Mouse (Mus musculus) forebrain, embryonic 12.5 days (tissue): Measurements from ENCODE around the gene Piga. TPM values are rescaled to one million over a fixed set of nuclear protein-coding genes. Genes with fewer than 3 reads are reported as not detected.
A peak's percentile ranks its signal among the peaks of the same experiment; 100 is the strongest.

Source experiments
- ATAC-seq: fragments of 200-750 bp; cut with Nextera tagmentation; 2 replicates; pipeline ENCODE4 v1.8.0; 2017; ENCODE audit warnings: moderate TSS enrichment; ENCODE audit not compliant: low FRiP score
- H3K27ac ChIP-seq: fragments of 300-500 bp; sonication (generic); 2 replicates; pipeline ENCODE4 v1.5.1; 2016; ENCODE audit warnings: mild to moderate bottlenecking
- H3K27me3 ChIP-seq: fragments of 300-500 bp; sonication (generic); 2 replicates; pipeline ENCODE4 v1.6.1; 2016; ENCODE audit warnings: mild to moderate bottlenecking
- H3K36me3 ChIP-seq: fragments of 300-500 bp; sonication (generic); replicated peaks from 2 replicates; pipeline ENCODE4 v1.6.1; 2016; ENCODE audit warnings: mild to moderate bottlenecking
- H3K4me1 ChIP-seq: fragments of 300-500 bp; sonication (generic); 2 replicates; pipeline ENCODE4 v1.6.1; 2016
- H3K4me2 ChIP-seq: fragments of 300-500 bp; sonication (generic); 2 replicates; pipeline ENCODE4 v1.6.1; 2016; ENCODE audit warnings: mild to moderate bottlenecking, moderate library complexity
- H3K4me3 ChIP-seq: fragments of 300-500 bp; sonication (generic); replicated peaks from 2 replicates; pipeline ENCODE4 v1.5.1; 2016; ENCODE audit warnings: mild to moderate bottlenecking
- H3K9ac ChIP-seq: fragments of 300-500 bp; sonication (generic); 2 replicates; pipeline ENCODE4 v1.6.1; 2016; ENCODE audit warnings: mild to moderate bottlenecking
- H3K9me3 ChIP-seq: fragments of 300-500 bp; sonication (generic); 2 replicates; pipeline ENCODE4 v1.6.1; 2016
- WGBS: fragments of 180-500 bp; shearing (Covaris S2); methylation state at CpG from one replicate; pipeline ENCODE4 v1.1.7; 2016; 5-methylcytosine and 5-hydroxymethylcytosine counted together
- polyA plus RNA-seq: library from polyadenylated mRNA; unstranded; fragments of >200 nt; fragmentation: Nextera tagmentation; extraction: Ambion mirVana; gene quantifications from 2 replicates; pipeline ENCODE4 v1.2.1, GENCODE M21; 2016

Gene Piga
- polyA plus RNA-seq, 1 experiment from 2014 or later: 12.9 TPM

GRCm38 (mm10) chrX:164416803-164417202 lies 2.8 kb upstream of the Piga start:
- no peaks in the 10 kb centered on the region for H3K36me3 ChIP-seq
- peaks cover 15% of the 10 kb centered on the region; the same call in 1 of the 2 replicates for H3K27me3 ChIP-seq
- no peak overlapping the region for H3K9ac ChIP-seq
- H3K4me3 ChIP-seq: no peak overlapping the region
- H3K9me3 ChIP-seq: no peaks in the 10 kb centered on the region
- ATAC-seq: no peak
- no peak overlapping the region for H3K4me2 ChIP-seq
- H3K4me1 ChIP-seq: peaks cover 9% of the 10 kb centered on the region
- WGBS: 79% methylated on average over 2 of the region's 2 CpGs
- H3K27ac ChIP-seq: no peak overlapping the region

- Histone ChIP-seq H3K4me3 (no peak overlapping the region), H3K27ac (no peak overlapping the region), H3K9ac (no peak overlapping the region), H3K9me3 (no peaks in the 10 kb centered on the region), H3K4me2 (no peak overlapping the region), H3K36me3 (no peaks in the 10 kb centered on the region; the same call in 1 of the 2 replicates), H3K27me3 (peaks cover 13% of the 10 kb centered on the region; the same call in 1 of the 2 replicates), H3K4me1 (peaks cover 9% of the 10 kb centered on the region)
- ATAC-seq: no peak
Measured at GRCm38 (mm10) chrX:164418008-164418407, 1.6 kb upstream of the Piga start.

GRCm38 (mm10) chrX:164419955-164420354 lies 368 bp downstream of the Piga start:
- peaks cover 9% of the 10 kb centered on the region for H3K4me1 ChIP-seq
- H3K9ac ChIP-seq: peak overlapping the region; percentile 64
- WGBS: 20% methylated on average over 13 of the region's 13 CpGs
- H3K27me3 ChIP-seq: peaks cover 9% of the 10 kb centered on the region; the same call in 1 of the 2 replicates
- no peak for ATAC-seq
- no peaks in the 10 kb centered on the region; the same call in 1 of the 2 replicates for H3K36me3 ChIP-seq
- H3K4me3 ChIP-seq: peak overlapping the region; percentile 52
- 0 out of 2 replicates have a peak overlapping the region, but pooled peaks have one; percentile 42 for H3K27ac ChIP-seq
- H3K9me3 ChIP-seq: no peaks in the 10 kb centered on the region
- peak overlapping the region; percentile 54 for H3K4me2 ChIP-seq

GRCm38 (mm10) chrX:164420518-164420917 lies 931 bp downstream of the Piga start:
- Histone ChIP-seq H3K27me3 (peaks cover 12% of the 10 kb centered on the region; the same call in 1 of the 2 replicates), H3K9ac (peak overlapping the region; percentile 64; the same call in 1 of the 2 replicates), H3K9me3 (no peaks in the 10 kb centered on the region), H3K4me1 (peaks cover 9% of the 10 kb centered on the region), H3K4me3 (peak overlapping the region; percentile 52), H3K27ac (no peak overlapping the region), H3K4me2 (peak overlapping the region; percentile 54), H3K36me3 (no peaks in the 10 kb centered on the region; the same call in 1 of the 2 replicates)
- 50% methylated on average over 3 of the region's 3 CpGs for WGBS
- no peak for ATAC-seq

- Histone ChIP-seq H3K4me3 (no peak overlapping the region), H3K4me2 (no peak overlapping the region), H3K4me1 (peaks cover 9% of the 10 kb centered on the region), H3K27me3 (peaks cover 12% of the 10 kb centered on the region; the same call in 1 of the 2 replicates), H3K27ac (no peak overlapping the region), H3K9ac (no peak overlapping the region), H3K9me3 (no peaks in the 10 kb centered on the region), H3K36me3 (no peaks in the 10 kb centered on the region; the same call in 1 of the 2 replicates)
- no peak for ATAC-seq
- WGBS: 76% methylated on average over 1 of the region's 1 CpGs
Measured at GRCm38 (mm10) chrX:164424821-164425220, 5.2 kb downstream of the Piga start.

GRCm38 (mm10) chrX:164427295-164427694 lies 7.7 kb downstream of the Piga start:
- peaks cover 11% of the 10 kb centered on the region; the same call in 1 of the 2 replicates for H3K36me3 ChIP-seq
- no peaks in the 10 kb centered on the region for H3K4me1 ChIP-seq
- H3K4me3 ChIP-seq: no peak overlapping the region
- H3K4me2 ChIP-seq: no peak overlapping the region
- H3K27me3 ChIP-seq: 0 out of 2 replicates have a peak, but pooled peaks cover 7% of the 10 kb centered on the region
- H3K9ac ChIP-seq: no peak overlapping the region
- WGBS: 88% methylated on average over 4 of the region's 4 CpGs
- ATAC-seq: no peak
- no peak overlapping the region for H3K27ac ChIP-seq
- H3K9me3 ChIP-seq: no peaks in the 10 kb centered on the region

- no peak overlapping the region for H3K27ac ChIP-seq
- no peaks in the 10 kb centered on the region for H3K9me3 ChIP-seq
- H3K4me3 ChIP-seq: no peak overlapping the region
- H3K27me3 ChIP-seq: 0 out of 2 replicates have a peak, but pooled peaks cover 7% of the 10 kb centered on the region
- 86% methylated on average over 2 of the region's 2 CpGs for WGBS
- H3K36me3 ChIP-seq: peaks cover 11% of the 10 kb centered on the region; the same call in 1 of the 2 replicates
- H3K4me1 ChIP-seq: no peaks in the 10 kb centered on the region
- no peak overlapping the region for H3K9ac ChIP-seq
- no peak overlapping the region for H3K4me2 ChIP-seq
- ATAC-seq: no peak
Measured at GRCm38 (mm10) chrX:164428224-164428623, 8.6 kb downstream of the Piga start.

- no peak overlapping the region for H3K4me2 ChIP-seq
- H3K36me3 ChIP-seq: peaks cover 11% of the 10 kb centered on the region; the same call in 1 of the 2 replicates
- H3K4me1 ChIP-seq: no peaks in the 10 kb centered on the region
- 0 out of 2 replicates have a peak, but pooled peaks cover 4% of the 10 kb centered on the region for H3K27me3 ChIP-seq
- no peaks in the 10 kb centered on the region for H3K9me3 ChIP-seq
- no peak overlapping the region for H3K4me3 ChIP-seq
- no peak overlapping the region for H3K27ac ChIP-seq
- 86% methylated on average over 6 of the region's 6 CpGs for WGBS
- no peak for ATAC-seq
- no peak overlapping the region for H3K9ac ChIP-seq
Measured at GRCm38 (mm10) chrX:164430621-164431020, 11.0 kb downstream of the Piga start.

GRCm38 (mm10) chrX:164431133-164431532 lies 11.5 kb downstream of the Piga start:
- no peak overlapping the region for H3K9ac ChIP-seq
- H3K9me3 ChIP-seq: no peaks in the 10 kb centered on the region
- H3K27ac ChIP-seq: no peak overlapping the region
- no peak overlapping the region for H3K4me2 ChIP-seq
- peaks cover 11% of the 10 kb centered on the region; the same call in 1 of the 2 replicates for H3K36me3 ChIP-seq
- H3K4me1 ChIP-seq: no peaks in the 10 kb centered on the region
- WGBS: 86% methylated on average over 2 of the region's 2 CpGs
- no peak overlapping the region for H3K4me3 ChIP-seq
- 0 out of 2 replicates have a peak, but pooled peaks cover 4% of the 10 kb centered on the region for H3K27me3 ChIP-seq
- ATAC-seq: no peak

- Histone ChIP-seq H3K9me3 (no peaks in the 10 kb centered on the region), H3K4me3 (no peak overlapping the region), H3K4me1 (no peaks in the 10 kb centered on the region), H3K4me2 (no peak overlapping the region), H3K36me3 (peaks cover 11% of the 10 kb centered on the region; the same call in 1 of the 2 replicates), H3K9ac (no peak overlapping the region), H3K27ac (no peak overlapping the region), H3K27me3 (0 out of 2 replicates have a peak, but pooled peaks cover 4% of the 10 kb centered on the region)
- ATAC-seq: no peak
- 89% methylated on average over 6 of the region's 6 CpGs for WGBS
Measured at GRCm38 (mm10) chrX:164431541-164431940, 12.0 kb downstream of the Piga start.

GRCm38 (mm10) chrX:164432682-164433081 lies 13.1 kb downstream of the Piga start:
- peaks cover 11% of the 10 kb centered on the region; the same call in 1 of the 2 replicates for H3K36me3 ChIP-seq
- H3K27me3 ChIP-seq: no peaks in the 10 kb centered on the region
- H3K9me3 ChIP-seq: no peaks in the 10 kb centered on the region
- no peak overlapping the region for H3K9ac ChIP-seq
- no peak overlapping the region for H3K4me3 ChIP-seq
- no peak overlapping the region for H3K4me2 ChIP-seq
- ATAC-seq: no peak
- H3K4me1 ChIP-seq: no peaks in the 10 kb centered on the region
- 97% methylated on average over 8 of the region's 9 CpGs for WGBS
- no peak overlapping the region for H3K27ac ChIP-seq

GRCm38 (mm10) chrX:164436709-164437108 lies 17.1 kb downstream of the Piga start, which contains the start of gene Asb11:
Asb11 (plus strand) TSS chrX:164436994.
- Histone ChIP-seq H3K4me2 (no peak within 1 kb of the TSS), H3K27me3 (0 out of 2 replicates have a peak, but pooled peaks cover 11% of the 10 kb centered on the region), H3K9me3 (no peaks in the 10 kb centered on the region), H3K36me3 (peaks cover 2% of the 10 kb centered on the region; the same call in 1 of the 2 replicates), H3K27ac (no peak within 1 kb of the TSS), H3K4me1 (no peaks in the 10 kb centered on the region), H3K9ac (no peak within 1 kb of the TSS), H3K4me3 (no peak within 1 kb of the TSS)
- no peak for ATAC-seq
- 85% methylated on average over 8 of the region's 8 CpGs for whole genome bisulfite sequencing

- 91% methylated on average over 7 of the region's 7 CpGs for WGBS
- Histone ChIP-seq H3K27ac (no peak overlapping the region), H3K4me2 (no peak overlapping the region)
Measured at GRCm38 (mm10) chrX:164439462-164439861, 19.9 kb downstream of the Piga start.

More at GRCm38 (mm10) chrX:164439462-164439861, 19.9 kb downstream of the Piga start:
- 0 out of 2 replicates have a peak, but pooled peaks cover 11% of the 10 kb centered on the region for H3K27me3 ChIP-seq
- no peaks in the 10 kb centered on the region for H3K9me3 ChIP-seq
- no peak overlapping the region for H3K9ac ChIP-seq
- no peak overlapping the region for H3K4me3 ChIP-seq
- H3K4me1 ChIP-seq: no peaks in the 10 kb centered on the region
- no peak for ATAC-seq
- no peaks in the 10 kb centered on the region for H3K36me3 ChIP-seq
